Comparison of ENCODE assay signal across 21 mouse cellular contexts in genomic region chr14:24863116-24863515, GRCm38 (mm10).
A peak's percentile ranks its signal among the peaks of the same experiment; 100 is the strongest.
DNase-seq lines count a peak whose midpoint lies in the region; ATAC-seq and TF ChIP-seq lines count a peak whose summit lies in the region.
"Had no signal": no experiment of that assay in that cellular context is flagged by ENCODE, and none has a peak within 500 bp of the region (broad histone marks: within the 10 kb centered on the region; RNA-seq: fewer than 3 reads in every experiment).

No protein-coding gene starts in this region.

- no peak for TF ChIP-seq CTCF in stomach, postnatal 0 days (IDR thresholded peaks at IDR 0.05; ENCODE audit: low read depth)

- WGBS in forebrain, embryonic 15.5 days = 54% methylated on average over 8 of the region's 8 CpGs
- 78% methylated on average over 8 of the region's 8 CpGs for WGBS in forebrain, embryonic 12.5 days
- WGBS in hindbrain, embryonic 16.5 days = 67% methylated on average over 8 of the region's 8 CpGs
- 71% methylated on average over 8 of the region's 8 CpGs for WGBS in hindbrain, embryonic 12.5 days
- 67% methylated on average over 8 of the region's 8 CpGs for WGBS in stomach, embryonic 15.5 days
- 58% methylated on average over 8 of the region's 8 CpGs for WGBS in stomach, postnatal 0 days

- no peak for DNase-seq in stomach, postnatal 0 days (ENCODE audit: low spot score)
- DNase-seq in lung, postnatal 4 days = no peak
- DNase-seq: adrenal gland, postnatal 25 days; B cell, adult 2 months; cerebellum, adult 18-20 months; gastrocnemius, postnatal 14 days; heart, postnatal 10 days; liver, postnatal 0 days; lung, postnatal 10 days; midbrain, embryonic 14.5 days; right cerebral cortex, adult 18-20 months; thymus, adult 2 months had no signal

- no peak overlapping the region for H3K27ac ChIP-seq in forebrain, embryonic 15.5 days (replicated peaks)
- no peak overlapping the region for H3K27ac ChIP-seq in forebrain, embryonic 12.5 days
- no peak overlapping the region for H3K27ac ChIP-seq in hindbrain, embryonic 16.5 days (ENCODE audit: low read depth, low read length)
- H3K27ac ChIP-seq in hindbrain, embryonic 12.5 days = no peak overlapping the region
- no peak overlapping the region for H3K27ac ChIP-seq in stomach, embryonic 15.5 days
- H3K27ac ChIP-seq in stomach, postnatal 0 days (replicated peaks) = no peak overlapping the region
- H3K27ac ChIP-seq: heart, adult 2 months; hindbrain, embryonic 15.5 days had no signal

- H3K4me2 ChIP-seq in forebrain, embryonic 15.5 days (replicated peaks) = no peak overlapping the region
- H3K4me2 ChIP-seq in forebrain, embryonic 12.5 days = no peak overlapping the region
- no peak overlapping the region for H3K4me2 ChIP-seq in hindbrain, embryonic 16.5 days (ENCODE audit: low read length)
- H3K4me2 ChIP-seq in hindbrain, embryonic 12.5 days (replicated peaks) = no peak overlapping the region
- no peak overlapping the region for H3K4me2 ChIP-seq in stomach, embryonic 15.5 days
- no peak overlapping the region for H3K4me2 ChIP-seq in stomach, postnatal 0 days (replicated peaks; ENCODE audit: low read depth)
- H3K4me2 ChIP-seq: hindbrain, embryonic 15.5 days had no signal

- TF ChIP-seq EP300 in stomach, postnatal 0 days (optimal IDR thresholded peaks at IDR 0.05) = no peak

- peaks cover 5% of the 10 kb centered on the region; the same call in 1 of the 2 replicates for H3K4me1 ChIP-seq in forebrain, embryonic 15.5 days
- H3K4me1 ChIP-seq in forebrain, embryonic 12.5 days = peaks cover 5% of the 10 kb centered on the region; the same call in 1 of the 2 replicates
- H3K4me1 ChIP-seq in hindbrain, embryonic 16.5 days (ENCODE audit: control insufficient read depth, insufficient read depth, low read depth, low read length) = no peaks in the 10 kb centered on the region; the same call in 1 of the 2 replicates
- peaks cover 7% of the 10 kb centered on the region; the same call in 1 of the 2 replicates for H3K4me1 ChIP-seq in hindbrain, embryonic 12.5 days
- H3K4me1 ChIP-seq in stomach, embryonic 15.5 days = peaks cover 7% of the 10 kb centered on the region; the same call in 1 of the 2 replicates
- H3K4me1 ChIP-seq in stomach, postnatal 0 days (replicated peaks; ENCODE audit: control insufficient read depth, insufficient read depth) = no peaks in the 10 kb centered on the region

- no peaks in the 10 kb centered on the region for H3K27me3 ChIP-seq in forebrain, embryonic 15.5 days
- peaks cover 6% of the 10 kb centered on the region; the same call in 1 of the 2 replicates for H3K27me3 ChIP-seq in forebrain, embryonic 12.5 days
- H3K27me3 ChIP-seq in hindbrain, embryonic 16.5 days (replicated peaks; ENCODE audit: control insufficient read depth, insufficient read depth, low read length) = no peaks in the 10 kb centered on the region
- no peaks in the 10 kb centered on the region for H3K27me3 ChIP-seq in hindbrain, embryonic 12.5 days
- H3K27me3 ChIP-seq in stomach, embryonic 15.5 days (replicated peaks) = no peaks in the 10 kb centered on the region
- no peaks in the 10 kb centered on the region for H3K27me3 ChIP-seq in stomach, postnatal 0 days (ENCODE audit: control insufficient read depth, insufficient read depth, low read length)
- H3K27me3 ChIP-seq: hindbrain, embryonic 15.5 days had no signal

- no peaks in the 10 kb centered on the region for H3K36me3 ChIP-seq in forebrain, embryonic 15.5 days
- no peaks in the 10 kb centered on the region for H3K36me3 ChIP-seq in forebrain, embryonic 12.5 days (replicated peaks)
- H3K36me3 ChIP-seq in hindbrain, embryonic 16.5 days (ENCODE audit: control insufficient read depth, insufficient read depth, low read length) = no peaks in the 10 kb centered on the region
- H3K36me3 ChIP-seq in hindbrain, embryonic 12.5 days = no peaks in the 10 kb centered on the region
- no peaks in the 10 kb centered on the region for H3K36me3 ChIP-seq in stomach, embryonic 15.5 days
- no peaks in the 10 kb centered on the region for H3K36me3 ChIP-seq in stomach, postnatal 0 days (ENCODE audit: control insufficient read depth, insufficient read depth, low read length)
- H3K36me3 ChIP-seq: hindbrain, embryonic 15.5 days had no signal

- ATAC-seq in forebrain, embryonic 15.5 days (replicated peaks) = peak; percentile 27; the same call in 1 of the 2 replicates
- no peak; the same call in 1 of the 2 replicates for ATAC-seq in forebrain, embryonic 12.5 days (ENCODE audit: low FRiP score)
- 0 out of 2 replicates have a peak, but pooled peaks have one; percentile 28 for ATAC-seq in hindbrain, embryonic 16.5 days
- no peak for ATAC-seq in hindbrain, embryonic 12.5 days (ENCODE audit: low FRiP score)
- ATAC-seq in stomach, embryonic 15.5 days (ENCODE audit: insufficient read depth, low FRiP score, low read depth) = peak; percentile 33; the same call in 1 of the 2 replicates
- no peak for ATAC-seq in stomach, postnatal 0 days (ENCODE audit: low FRiP score, low TSS enrichment)
- ATAC-seq: intestine, embryonic 16.5 days; liver, postnatal 0 days had no signal

- H3K9ac ChIP-seq in forebrain, embryonic 15.5 days (replicated peaks) = no peak overlapping the region
- no peak overlapping the region for H3K9ac ChIP-seq in forebrain, embryonic 12.5 days
- no peak overlapping the region; the same call in 1 of the 2 replicates for H3K9ac ChIP-seq in hindbrain, embryonic 16.5 days (ENCODE audit: low read depth, low read length)
- H3K9ac ChIP-seq in hindbrain, embryonic 12.5 days = no peak overlapping the region
- H3K9ac ChIP-seq in stomach, embryonic 15.5 days = no peak overlapping the region
- H3K9ac ChIP-seq in stomach, postnatal 0 days (ENCODE audit: low read length) = no peak overlapping the region
- H3K9ac ChIP-seq: hindbrain, embryonic 15.5 days; liver, postnatal 0 days had no signal

- no peak overlapping the region for H3K4me3 ChIP-seq in forebrain, embryonic 15.5 days
- H3K4me3 ChIP-seq in forebrain, embryonic 12.5 days (replicated peaks) = no peak overlapping the region
- H3K4me3 ChIP-seq in hindbrain, embryonic 16.5 days (ENCODE audit: low read length) = no peak overlapping the region
- no peak overlapping the region for H3K4me3 ChIP-seq in hindbrain, embryonic 12.5 days
- no peak overlapping the region for H3K4me3 ChIP-seq in stomach, embryonic 15.5 days (replicated peaks)
- no peak overlapping the region for H3K4me3 ChIP-seq in stomach, postnatal 0 days (ENCODE audit: low read depth, low read length)
- H3K4me3 ChIP-seq: heart, adult 2 months; hindbrain, embryonic 15.5 days; myocyte had no signal

- no peaks in the 10 kb centered on the region for H3K9me3 ChIP-seq in forebrain, embryonic 15.5 days
- H3K9me3 ChIP-seq in forebrain, embryonic 12.5 days = no peaks in the 10 kb centered on the region
- H3K9me3 ChIP-seq in hindbrain, embryonic 16.5 days (ENCODE audit: control insufficient read depth, low read length) = no peaks in the 10 kb centered on the region
- no peaks in the 10 kb centered on the region for H3K9me3 ChIP-seq in hindbrain, embryonic 12.5 days (replicated peaks)
- H3K9me3 ChIP-seq in stomach, embryonic 15.5 days = no peaks in the 10 kb centered on the region
- H3K9me3 ChIP-seq in stomach, postnatal 0 days (ENCODE audit: control insufficient read depth, low read length) = no peaks in the 10 kb centered on the region
- H3K9me3 ChIP-seq: hindbrain, embryonic 15.5 days had no signal

Comparison
In these comparisons a context has a peak if more than half of its experiments do, and no peak if none do; other contexts are left out.
1. ATAC-seq: peak in forebrain, embryonic 15.5 days (single experiment), hindbrain, embryonic 16.5 days (single experiment) and stomach, embryonic 15.5 days (single experiment); none in forebrain, embryonic 12.5 days (single experiment), hindbrain, embryonic 12.5 days (single experiment) and stomach, postnatal 0 days (single experiment).